Mouse (Mus musculus) brain, embryonic 14.5 days (tissue): ENCODE measurements at regions not wholly inside any gene's neighbourhood (a gene's known extent, or its start where the extent isn't known, plus 50 kb on each side); places are given as distances from the start of the nearest gene placed in this dataset.

Experiments used
- CTCF ChIP-seq: fragments of 200-500 bp; IDR thresholded peaks from 2 replicates; pipeline ENCODE4 v1.5.1; 2012; ENCODE audit warnings: inconsistent platforms, mild to moderate bottlenecking, moderate library complexity, borderline replicate concordance; ENCODE audit not compliant: insufficient read depth, insufficient read length; ENCODE audit errors: extremely low read depth
- POLR2A ChIP-seq: fragments of 200-500 bp; IDR thresholded peaks from 2 replicates; pipeline ENCODE4 v1.6.1; 2012; ENCODE audit warnings: mild to moderate bottlenecking, inconsistent platforms, borderline replicate concordance; ENCODE audit not compliant: poor library complexity, insufficient read depth, insufficient read length, severe bottlenecking; ENCODE audit errors: extremely low read depth

GRCm38 (mm10) chr15:13276225-13276908 lies 102.9 kb upstream of the Cdh6 start:
- TF ChIP-seq POLR2A (no peak), CTCF (no peak)
